Mouse (Mus musculus) left cerebral cortex, postnatal 36 days (tissue): ENCODE measurements around the gene Lce3a. TPM values are rescaled to one million over a fixed set of nuclear protein-coding genes. Genes with fewer than 3 reads are reported as not detected.
A peak's percentile ranks its signal among the peaks of the same experiment; 100 is the strongest.

Source experiments
- DNase-seq, 2 experiments: peaks; one replicate each; pipeline ENCODE4 v3.0.0; 2021 to 2022; ENCODE audit warnings: low spot score in 2 of 2, mixed read lengths in 1 of 2
- intact Hi-C: fragments of 180-260 bp; cut with DNase I; formaldehyde crosslinking; loops from one replicate; pipeline ENCODE4 v1.15.1; 2025
- total RNA-seq, 2 experiments: library from RNA; stranded (reverse); gene quantifications; 2 replicates each; pipeline ENCODE4 v1.2.3; 2021

Lce3a gene
- not detected for total RNA-seq

DNA sequence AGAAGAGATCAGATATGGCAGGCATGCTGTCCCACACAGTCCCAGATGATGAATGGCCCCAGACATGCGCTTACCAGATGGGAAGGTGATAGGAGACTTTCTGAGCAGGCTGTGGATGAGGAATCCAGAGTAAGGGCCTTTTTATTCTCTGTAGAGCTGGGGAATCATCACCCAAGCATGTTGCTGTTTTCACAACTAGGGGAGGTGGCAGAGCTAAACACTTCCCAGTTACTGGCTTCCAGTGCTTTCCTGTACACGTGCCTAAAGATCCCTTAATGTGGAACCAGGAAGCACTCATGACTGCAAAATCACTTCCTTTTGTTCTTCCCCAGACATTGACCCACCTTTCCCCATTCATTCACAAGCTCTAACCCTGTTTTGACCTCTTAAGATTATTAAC lies at the start of gene Lce3a:
Gene Lce3a, minus strand, starts transcription at position 101 of the 400 bp plus-strand sequence.
- intact Hi-C loops: no loop called here
- DNase-seq: no peak

DNA sequence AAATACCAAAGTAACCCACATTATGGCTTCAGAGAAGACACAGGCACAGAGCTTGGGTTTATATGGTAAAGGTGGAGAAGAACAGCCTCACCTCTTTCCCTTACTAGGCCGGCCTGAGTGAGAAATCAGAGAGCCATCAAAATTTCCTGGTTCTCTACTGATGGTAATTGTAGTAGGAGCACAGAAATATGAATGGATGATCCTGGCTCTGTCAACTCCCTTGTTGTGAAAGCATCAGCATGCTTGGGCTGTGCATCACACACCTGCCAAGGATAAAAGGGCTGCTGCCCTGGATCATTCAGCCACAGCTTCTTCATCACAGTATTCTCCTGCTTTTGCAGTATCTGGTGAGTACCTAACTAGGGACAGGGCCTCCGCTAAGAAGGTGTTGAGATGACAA lies 40.7 kb upstream of the Lce3a start, which contains the start of gene Lce3e:
Gene Lce3e, plus strand, starts transcription at position 301 of the 400 bp plus-strand sequence.
- DNase-seq: no peak
- intact Hi-C loops: no loop called here

DNA sequence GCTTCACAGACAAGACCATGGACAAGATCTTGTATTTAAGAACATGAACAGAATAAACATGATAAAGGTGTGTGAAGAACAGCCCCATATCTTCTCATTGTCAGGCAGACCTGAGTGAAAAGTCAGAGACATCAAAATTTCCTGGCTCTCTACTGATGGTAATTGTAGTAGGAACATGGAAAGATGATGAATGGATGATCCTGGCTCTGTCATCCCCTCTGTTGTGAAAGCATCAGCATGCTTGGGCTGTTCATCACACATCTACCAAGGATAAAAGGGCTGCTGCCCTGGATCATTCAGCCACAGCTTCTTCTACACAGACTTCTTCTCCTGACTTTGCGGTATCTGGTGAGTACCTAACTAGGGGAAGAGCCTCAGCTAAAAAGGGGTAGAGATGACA lies 31.1 kb upstream of the Lce3a start, which contains the start of gene Lce3d:
Gene Lce3d, plus strand, starts transcription at position 301 of the 400 bp plus-strand sequence.
- intact Hi-C loops: no loop called here
- DNase-seq: no peak

DNA sequence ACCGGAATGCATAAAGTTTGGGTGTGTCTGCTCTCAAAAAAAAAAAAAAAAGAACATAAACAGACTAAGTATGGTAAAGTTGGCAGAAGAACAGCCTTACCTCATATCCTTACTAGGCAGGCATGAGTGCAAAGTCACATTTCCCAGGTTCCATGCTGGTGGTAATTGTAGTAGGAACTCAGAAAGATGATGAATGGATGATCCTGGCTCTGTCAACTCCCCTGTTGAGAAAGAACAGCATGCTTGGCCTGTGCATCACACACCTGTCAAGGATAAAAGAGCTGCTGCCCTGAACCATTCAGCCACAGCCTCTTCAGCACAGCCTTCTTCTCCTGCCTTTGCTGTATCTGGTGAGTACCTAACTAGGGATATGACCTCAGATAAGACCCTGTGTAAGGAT lies 18.2 kb upstream of the Lce3a start, which contains the start of gene Lce3c:
Gene Lce3c, plus strand, starts transcription at position 301 of the 400 bp plus-strand sequence.
- intact Hi-C loops: no loop called here
- no peak for DNase-seq

DNA sequence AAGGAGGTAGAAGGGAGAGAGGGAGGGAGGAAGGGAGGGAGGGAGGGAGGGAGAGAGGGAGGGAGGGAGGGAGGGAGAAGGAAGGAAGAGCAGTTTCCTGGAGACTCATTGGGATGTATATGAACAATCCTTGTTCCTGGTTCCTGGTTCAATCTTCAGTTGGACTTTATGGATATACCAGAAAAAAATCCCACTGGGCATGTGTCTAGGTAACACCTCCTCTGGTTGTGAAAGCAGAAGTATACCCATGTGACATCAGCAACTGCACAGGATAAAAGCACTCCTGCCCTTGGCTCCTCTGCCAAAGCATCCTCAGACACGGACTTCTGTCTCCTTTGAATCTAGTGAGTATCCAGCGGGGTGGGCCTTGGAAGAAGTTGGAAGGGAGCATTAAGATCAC lies 6.6 kb upstream of the Lce3a start, which contains the start of gene Lce3b:
Gene Lce3b, plus strand, starts transcription at position 301 of the 400 bp plus-strand sequence.
- intact Hi-C loops: no loop called here
- DNase-seq: no peak

DNA sequence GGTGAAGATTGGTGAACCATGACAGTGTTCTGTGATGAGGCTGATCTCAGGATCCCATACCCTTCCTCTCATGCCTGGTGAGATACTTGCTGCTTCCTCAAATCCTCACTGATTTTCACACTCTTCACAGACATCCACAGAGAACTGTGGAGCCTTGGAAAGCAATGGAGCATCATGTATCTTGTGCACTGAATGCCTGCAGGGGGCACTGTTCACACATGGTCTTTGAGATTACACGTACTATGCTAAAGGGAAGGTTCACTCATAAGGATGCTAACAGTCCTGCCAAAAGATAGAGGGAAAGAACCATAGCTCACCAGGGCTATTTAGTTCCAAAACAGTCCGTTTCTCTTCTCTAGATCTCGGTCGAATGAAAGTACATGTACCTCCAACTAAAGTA lies 5.7 kb downstream of the Lce3a start:
- intact Hi-C loops: no loop called here
- DNase-seq: peak in 1 of 2 experiments; percentile 13

DNA sequence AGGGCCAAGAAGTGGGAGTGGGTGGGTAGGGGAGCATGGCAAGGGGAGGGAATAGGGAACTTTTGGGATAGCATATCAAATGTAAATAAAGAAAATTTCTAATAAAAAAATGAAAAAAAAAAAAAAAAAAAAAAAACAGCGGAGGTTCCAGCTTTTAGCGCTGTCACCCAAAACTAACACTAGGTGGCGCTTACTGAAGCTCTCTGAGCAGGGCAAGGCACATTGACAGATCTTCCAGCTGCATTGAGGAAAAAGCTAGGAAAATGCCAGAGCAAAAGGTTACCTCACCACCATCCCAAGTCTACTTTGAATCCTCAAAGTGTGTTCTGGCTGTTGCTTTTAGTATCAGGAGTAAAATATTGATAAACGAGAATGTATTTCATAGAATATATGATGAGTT lies 18.5 kb downstream of the Lce3a start:
- intact Hi-C loops: loop anchor here (2.0 to 5.0 kb wide), 2 partner anchors 90 to 123 kb away; no protein-coding TSS in a partner anchor
- DNase-seq: no peak

DNA sequence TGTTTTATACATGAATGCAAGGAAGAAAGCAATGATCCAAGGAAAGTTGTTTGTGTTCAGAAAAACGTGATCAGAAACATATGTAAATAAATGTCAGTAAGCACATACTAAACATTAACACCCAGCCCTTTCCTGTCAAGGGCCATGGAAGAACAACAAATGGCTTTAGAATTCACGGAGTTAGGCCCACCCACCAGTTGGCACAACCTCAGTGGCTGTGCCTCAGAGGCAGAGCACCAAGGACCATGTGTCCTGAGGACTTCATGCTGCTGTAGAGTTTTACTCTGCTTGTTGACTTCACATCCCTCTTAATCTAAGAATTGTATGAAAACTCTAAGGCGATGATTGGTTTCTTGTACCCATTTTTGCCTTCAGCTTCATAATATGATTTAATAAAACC lies 20.8 kb downstream of the Lce3a start:
- DNase-seq: no peak
- intact Hi-C loops: loop anchor here (5.0 kb wide), 1 partner anchor 92 kb away; no protein-coding TSS in a partner anchor

DNA sequence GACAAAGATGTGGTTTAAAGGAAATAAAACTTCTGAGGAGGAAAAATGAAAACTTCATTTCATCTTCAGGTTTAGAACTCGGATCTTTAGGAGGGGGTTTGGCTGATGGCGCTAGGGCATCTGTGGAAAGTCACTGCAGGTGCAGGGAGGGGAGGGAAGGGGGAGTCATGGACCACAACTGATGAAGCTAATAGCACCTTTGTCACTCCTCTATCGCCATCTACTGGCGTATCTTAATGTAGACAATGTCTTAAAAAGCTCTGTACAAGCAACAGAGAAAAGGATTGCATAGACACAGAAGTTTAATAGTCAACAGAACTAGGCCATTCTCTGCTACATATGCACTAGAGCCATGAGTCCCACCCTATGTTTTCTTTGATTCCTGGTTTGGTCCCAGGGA lies 22.4 kb downstream of the Lce3a start:
- intact Hi-C loops: loop anchor here (5.0 kb wide), 2 partner anchors 151 to 751 kb away; partner anchors contain the start of gene Lce1g
- no peak for DNase-seq

DNA sequence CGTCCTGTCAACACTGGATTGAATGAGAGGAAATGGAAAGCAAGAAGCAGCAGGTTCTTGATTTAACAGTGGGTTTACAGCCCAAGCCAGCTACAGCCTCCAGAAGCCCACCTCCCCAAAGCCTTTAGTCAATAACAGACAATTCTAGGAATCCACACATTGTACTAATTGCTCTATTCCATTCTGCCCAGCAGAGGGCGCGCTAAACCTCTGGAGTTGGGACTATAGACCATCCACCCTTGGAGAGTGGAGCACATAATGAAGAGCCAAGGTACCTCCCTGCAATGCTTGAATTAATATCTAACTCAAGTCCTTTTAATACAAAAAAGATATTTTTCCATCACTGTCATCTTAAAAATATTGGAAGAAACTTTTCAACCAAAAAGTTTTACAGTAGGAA lies 23.0 kb downstream of the Lce3a start:
- DNase-seq: peak; percentile 10 to 14
- intact Hi-C loops: loop anchor here (5.0 kb wide), 2 partner anchors 151 to 751 kb away; partner anchors contain the start of gene Lce1g

DNA sequence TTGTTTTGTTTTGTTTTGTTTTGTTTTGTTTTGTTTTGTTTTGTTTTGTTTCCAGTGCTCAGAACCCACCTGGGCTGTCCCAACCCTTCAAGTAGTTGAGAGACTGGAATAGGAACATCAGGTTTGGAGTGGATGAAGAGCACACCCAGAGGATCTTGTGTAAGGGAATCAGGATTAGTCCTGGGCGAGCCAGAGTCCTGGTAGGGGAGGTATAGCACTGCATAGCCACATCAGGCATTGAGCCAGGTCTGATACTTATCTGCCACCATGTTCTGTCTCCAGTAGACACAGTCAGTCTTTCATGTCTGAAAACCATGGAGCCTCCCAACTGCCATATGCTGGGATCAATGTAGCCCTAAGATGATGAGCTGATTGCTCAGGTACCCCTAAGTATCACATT lies 31.5 kb downstream of the Lce3a start:
- intact Hi-C loops: no loop called here
- DNase-seq: no peak

DNA sequence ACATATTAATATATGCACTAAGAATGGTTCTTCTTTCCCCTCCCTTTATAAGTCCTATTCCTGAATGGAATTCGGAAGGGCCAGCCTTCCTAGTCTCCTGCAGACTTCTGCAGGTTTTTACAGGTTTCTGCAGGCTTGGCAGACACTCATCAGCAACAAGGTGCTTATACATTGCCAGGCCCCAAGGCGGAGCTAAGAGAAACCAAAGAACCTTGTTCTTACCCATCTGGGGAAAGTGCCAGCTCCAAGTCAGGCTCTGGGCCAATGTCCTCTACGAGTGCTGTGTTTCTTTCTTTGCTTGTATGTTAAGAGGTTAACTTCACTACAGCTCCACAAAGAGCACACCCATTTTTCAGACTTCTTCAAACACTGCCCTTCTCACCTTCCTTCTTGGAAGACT lies 32.0 kb downstream of the Lce3a start:
- intact Hi-C loops: no loop called here
- DNase-seq: no peak

Other genes starting within 250 kb of the Lce3a start
- not detected for gene Lce1c, start 247.0 kb downstream of the Lce3a start, total RNA-seq
- not detected for gene Lce1d, start 239.0 kb downstream of the Lce3a start, total RNA-seq
- not detected for gene Lce1e, start 217.2 kb downstream of the Lce3a start, total RNA-seq
- not detected for gene Lce1f, start 205.9 kb downstream of the Lce3a start, total RNA-seq
- not detected for gene Gm38119, start 187.1 kb downstream of the Lce3a start, total RNA-seq
- gene Lce1g, start 173.9 kb downstream of the Lce3a start, total RNA-seq: not detected
- gene Lce1h, start 161.2 kb downstream of the Lce3a start, total RNA-seq: not detected
- not detected for gene Lce1i, start 147.3 kb downstream of the Lce3a start, total RNA-seq
- not detected for gene Lce1j, start 135.7 kb downstream of the Lce3a start, total RNA-seq
- gene Lce1k, start 118.3 kb downstream of the Lce3a start, total RNA-seq: not detected
- gene Kprp, start 99.0 kb downstream of the Lce3a start, total RNA-seq: not detected
- not detected for gene Lce1l, start 74.9 kb downstream of the Lce3a start, total RNA-seq
- not detected for gene 2310050C09Rik, start 56.0 kb downstream of the Lce3a start, total RNA-seq
- not detected for gene Lce3b, start 6.7 kb upstream of the Lce3a start, total RNA-seq
- not detected for gene Lce3c, start 18.3 kb upstream of the Lce3a start, total RNA-seq
- gene Lce3d, start 31.2 kb upstream of the Lce3a start, total RNA-seq: not detected
- gene Lce3e, start 40.8 kb upstream of the Lce3a start, total RNA-seq: not detected
- gene Lce3f, start 66.0 kb upstream of the Lce3a start, total RNA-seq: not detected
- not detected for gene Crct1, start 89.5 kb upstream of the Lce3a start, total RNA-seq
- gene Lce1m, start 92.8 kb upstream of the Lce3a start, total RNA-seq: not detected
- gene Gm4858, start 142.6 kb upstream of the Lce3a start, total RNA-seq: not detected
- not detected for gene Crnn, start 218.6 kb upstream of the Lce3a start, total RNA-seq